Mouse (Mus musculus) liver, adult 2 months (tissue): Measurements from ENCODE around the gene Kif1c. TPM values are rescaled to one million over a fixed set of nuclear protein-coding genes. Genes with fewer than 3 reads are reported as not detected.

Experiments used
- DNase-seq: peaks from one replicate; pipeline ENCODE4 v3.0.0-alpha.2; 2011; ENCODE audit warnings: low read depth, low spot score; ENCODE audit errors: extremely low read depth
- H3K27ac ChIP-seq: fragments of 200-500 bp; replicated peaks from 2 replicates; pipeline ENCODE4 v1.5.1; 2012; ENCODE audit warnings: low read depth, mild to moderate bottlenecking, control low read depth, inconsistent platforms, low read length; ENCODE audit not compliant: insufficient read depth
- H3K27me3 ChIP-seq: fragments of 200-500 bp; 2 replicates; pipeline ENCODE4 v1.6.1; 2012; ENCODE audit warnings: mild to moderate bottlenecking, moderate library complexity, low read length, inconsistent platforms; ENCODE audit not compliant: control insufficient read depth, insufficient read depth
- H3K36me3 ChIP-seq: fragments of 200-500 bp; 2 replicates; pipeline ENCODE4 v1.6.1; 2012; ENCODE audit warnings: low read length, inconsistent platforms; ENCODE audit not compliant: control insufficient read depth, insufficient read depth
- H3K4me1 ChIP-seq: fragments of 200-500 bp; 2 replicates; pipeline ENCODE4 v1.6.1; 2011; ENCODE audit warnings: low read length; ENCODE audit not compliant: control insufficient read depth, insufficient read depth
- H3K4me3 ChIP-seq: fragments of 200-500 bp; 2 replicates; pipeline ENCODE4 v1.5.1; 2011; ENCODE audit warnings: low read depth, mild to moderate bottlenecking, control low read depth, low read length, moderate library complexity; ENCODE audit not compliant: insufficient read depth
- H3K79me2 ChIP-seq: fragments of 200-500 bp; 2 replicates; pipeline ENCODE4 v1.6.1; 2012; ENCODE audit warnings: inconsistent platforms, mild to moderate bottlenecking, low read length, moderate library complexity; ENCODE audit not compliant: control insufficient read depth, insufficient read depth
- H3K9ac ChIP-seq: fragments of 200-500 bp; 2 replicates; pipeline ENCODE4 v1.6.1; 2012; ENCODE audit warnings: low read depth, mild to moderate bottlenecking, control low read depth, inconsistent platforms, low read length
- CTCF ChIP-seq: fragments of 200-500 bp; IDR thresholded peaks from 2 replicates; pipeline ENCODE4 v1.5.1; 2011; ENCODE audit warnings: low read depth, low read length, control low read depth
- POLR2A ChIP-seq: fragments of 200-500 bp; IDR thresholded peaks from 2 replicates; pipeline ENCODE4 v1.6.1; 2011; ENCODE audit warnings: low read length, control low read depth; ENCODE audit not compliant: insufficient read depth; ENCODE audit errors: extremely low read depth
- WGBS: fragments of 180-500 bp; shearing (Covaris S2); methylation state at CpG from one replicate; pipeline ENCODE4 v1.1.7; 2018; 5-methylcytosine and 5-hydroxymethylcytosine counted together
- polyA plus RNA-seq: library from polyadenylated mRNA; depleted of rRNA; stranded (reverse); fragments of >200 nt; gene quantifications from 2 replicates; pipeline ENCODE4 v1.2.3, GENCODE M21; 2012
- total RNA-seq: library from RNA; depleted of rRNA; stranded (reverse); fragments of >200 nt; gene quantifications from 2 replicates; pipeline ENCODE4 v1.2.3, GENCODE M21; 2014

Gene Kif1c
- total and polyA plus RNA-seq, 2 experiments = 50.8 to 75.6 TPM

GRCm38 (mm10) chr11:70701984-70702733 lies 1.8 kb downstream of the Kif1c start:
- H3K27me3 ChIP-seq = no peaks in the 10 kb centered on the region
- peak overlapping the region; percentile 96 for H3K9ac ChIP-seq
- peak overlapping the region; percentile 98 for H3K27ac ChIP-seq
- TF ChIP-seq POLR2A (no peak), CTCF (no peak)
- peak overlapping the region; percentile 40 for H3K4me3 ChIP-seq
- peaks cover 16% of the 10 kb centered on the region for H3K4me1 ChIP-seq
- H3K79me2 ChIP-seq = peaks cover 17% of the 10 kb centered on the region
- DNase-seq = peak; percentile 44
- 18% methylated on average over 6 of the region's 6 CpGs for WGBS
- H3K36me3 ChIP-seq = peaks cover 30% of the 10 kb centered on the region

GRCm38 (mm10) chr11:70702781-70703180 lies 2.4 kb downstream of the Kif1c start:
- no peaks in the 10 kb centered on the region for H3K27me3 ChIP-seq
- H3K36me3 ChIP-seq = peaks cover 36% of the 10 kb centered on the region
- H3K9ac ChIP-seq = peak overlapping the region; percentile 69
- H3K4me1 ChIP-seq = peaks cover 16% of the 10 kb centered on the region
- 23% methylated on average over 6 of the region's 6 CpGs for WGBS
- H3K4me3 ChIP-seq = 0 out of 2 replicates have a peak overlapping the region, but pooled peaks have one; percentile 40
- H3K79me2 ChIP-seq = peaks cover 17% of the 10 kb centered on the region
- peak; percentile 75 for DNase-seq
- H3K27ac ChIP-seq = peak overlapping the region; percentile 98
- TF ChIP-seq POLR2A (0 out of 2 replicates have a peak, but pooled peaks have one; percentile 22), CTCF (no peak)

- WGBS = 46% methylated on average over 3 of the region's 3 CpGs
- peak; percentile 64 for DNase-seq
- peaks cover 67% of the 10 kb centered on the region for H3K36me3 ChIP-seq
Measured at GRCm38 (mm10) chr11:70706127-70706526, 5.8 kb downstream of the Kif1c start.

GRCm38 (mm10) chr11:70711026-70711425 lies 10.7 kb downstream of the Kif1c start:
- Histone ChIP-seq H3K4me1 (peaks cover 10% of the 10 kb centered on the region), H3K9ac (no peak overlapping the region), H3K36me3 (peaks cover 66% of the 10 kb centered on the region), H3K4me3 (no peak overlapping the region), H3K27me3 (no peaks in the 10 kb centered on the region), H3K79me2 (peaks cover 5% of the 10 kb centered on the region; the same call in 1 of the 2 replicates), H3K27ac (no peak overlapping the region)
- WGBS = 95% methylated on average over 10 of the region's 10 CpGs
- TF ChIP-seq CTCF (no peak), POLR2A (no peak)
- no peak for DNase-seq

More at GRCm38 (mm10) chr11:70706127-70706526, 5.8 kb downstream of the Kif1c start:
- Histone ChIP-seq H3K79me2 (peaks cover 11% of the 10 kb centered on the region), H3K27me3 (no peaks in the 10 kb centered on the region), H3K9ac (no peak overlapping the region), H3K4me1 (peaks cover 16% of the 10 kb centered on the region), H3K4me3 (no peak overlapping the region), H3K27ac (no peak overlapping the region)
- TF ChIP-seq POLR2A (no peak), CTCF (no peak)

GRCm38 (mm10) chr11:70713222-70713621 lies 12.9 kb downstream of the Kif1c start:
- TF ChIP-seq CTCF (no peak), POLR2A (no peak)
- 25% methylated on average over 6 of the region's 6 CpGs for WGBS
- Histone ChIP-seq H3K27me3 (no peaks in the 10 kb centered on the region), H3K4me1 (peaks cover 10% of the 10 kb centered on the region), H3K9ac (no peak overlapping the region), H3K27ac (peak overlapping the region; percentile 83), H3K36me3 (peaks cover 54% of the 10 kb centered on the region), H3K79me2 (peaks cover 9% of the 10 kb centered on the region; the same call in 1 of the 2 replicates), H3K4me3 (no peak overlapping the region)
- peak; percentile 96 for DNase-seq

GRCm38 (mm10) chr11:70715832-70716231 lies 15.5 kb downstream of the Kif1c start:
- no peak for DNase-seq
- 86% methylated on average over 6 of the region's 6 CpGs for WGBS
- H3K4me3 ChIP-seq = no peak overlapping the region
- H3K4me1 ChIP-seq = peaks cover 10% of the 10 kb centered on the region
- H3K27ac ChIP-seq = no peak overlapping the region
- TF ChIP-seq CTCF (no peak), POLR2A (no peak)
- peaks cover 12% of the 10 kb centered on the region; the same call in 1 of the 2 replicates for H3K79me2 ChIP-seq
- H3K36me3 ChIP-seq = peaks cover 44% of the 10 kb centered on the region
- no peaks in the 10 kb centered on the region for H3K27me3 ChIP-seq
- H3K9ac ChIP-seq = no peak overlapping the region
